Mouse (Mus musculus) myocyte (in vitro differentiated cells): Measurements from ENCODE around the gene Vti1a.

Source experiments
- CEBPB ChIP-seq: IDR thresholded peaks from 2 replicates; pipeline ENCODE4 v1.6.1; 2011; ENCODE audit warnings: mild to moderate bottlenecking, moderate library complexity; ENCODE audit not compliant: poor library complexity, insufficient read depth, severe bottlenecking
- E2F4 ChIP-seq: IDR thresholded peaks from one replicate; pipeline ENCODE4 v1.6.1; 2011; ENCODE audit warnings: mild to moderate bottlenecking, control low read depth, moderate library complexity; ENCODE audit not compliant: insufficient read depth
- MAX ChIP-seq: IDR thresholded peaks from one replicate; pipeline ENCODE4 v1.6.1; 2011; ENCODE audit warnings: low read depth, mild to moderate bottlenecking, control low read depth
- MYOD1 ChIP-seq, 3 experiments: IDR thresholded peaks; one replicate each; pipeline ENCODE4 v1.6.1; 2011; ENCODE audit warnings: control low read depth in 2 of 3, low read depth in 2 of 3, mild to moderate bottlenecking in 2 of 3, moderate library complexity in 1 of 3; ENCODE audit not compliant: insufficient read length in 2 of 3, control insufficient read depth in 1 of 3
- MYOG ChIP-seq, 3 experiments: IDR thresholded peaks; one replicate each; pipeline ENCODE4 v1.6.1; 2011; ENCODE audit warnings: control low read depth in 2 of 3, low read depth in 2 of 3, mild to moderate bottlenecking in 2 of 3; ENCODE audit not compliant: insufficient read length in 2 of 3, control insufficient read depth in 1 of 3, insufficient read depth in 1 of 3
- POLR2A ChIP-seq: IDR thresholded peaks from one replicate; pipeline ENCODE4 v1.6.1; 2011; ENCODE audit warnings: low read depth, mild to moderate bottlenecking, control low read depth, moderate library complexity; ENCODE audit not compliant: insufficient read length
- POLR2AphosphoS2 ChIP-seq: IDR thresholded peaks from one replicate; pipeline ENCODE4 v1.6.1; 2011; ENCODE audit warnings: low read depth, control low read depth; ENCODE audit not compliant: insufficient read length
- REST ChIP-seq: IDR thresholded peaks from one replicate; pipeline ENCODE4 v1.6.1; 2011; ENCODE audit warnings: mild to moderate bottlenecking, control low read depth, moderate library complexity; ENCODE audit not compliant: insufficient read depth, insufficient read length
- SRF ChIP-seq: IDR thresholded peaks from one replicate; pipeline ENCODE4 v1.6.1; 2011; ENCODE audit warnings: low read depth; ENCODE audit not compliant: control insufficient read depth, insufficient read length
- TCF12 ChIP-seq: IDR thresholded peaks from one replicate; pipeline ENCODE4 v1.6.1; 2011; ENCODE audit warnings: mild to moderate bottlenecking, control low read depth; ENCODE audit not compliant: poor library complexity, insufficient read depth, severe bottlenecking
- TCF3 ChIP-seq: IDR thresholded peaks from one replicate; pipeline ENCODE4 v1.6.1; 2011; ENCODE audit warnings: low read depth, control low read depth; ENCODE audit not compliant: insufficient read length
- USF1 ChIP-seq: IDR thresholded peaks from one replicate; pipeline ENCODE4 v1.6.1; 2011; ENCODE audit warnings: low read depth, mild to moderate bottlenecking, control low read depth, moderate library complexity

DNA sequence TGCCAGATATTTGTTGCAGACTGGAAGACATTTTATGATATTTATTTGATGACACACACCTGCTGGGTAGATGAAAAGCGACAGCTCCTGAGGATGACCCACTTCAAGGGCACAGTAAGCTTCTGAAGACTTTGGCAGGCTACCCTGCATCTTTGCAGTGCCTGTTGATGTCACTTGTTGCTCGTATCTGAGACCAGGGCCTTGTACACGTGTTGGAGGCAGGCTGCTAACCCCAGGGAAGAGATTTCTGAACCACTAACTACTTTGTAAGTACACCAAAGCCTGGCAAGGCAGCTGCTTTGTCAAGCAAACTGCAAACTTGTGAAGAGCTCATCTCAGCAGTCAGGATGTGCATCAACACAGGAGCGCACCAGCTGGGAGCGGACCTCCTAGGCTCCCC, 225.5 kb downstream of the Vti1a start:
- TF ChIP-seq USF1: no peak
- TF ChIP-seq POLR2A: no peak
- TF ChIP-seq MYOG (IDR thresholded peaks at IDR 0.05; ENCODE audit: control insufficient read depth in 1 of 3, insufficient read depth in 1 of 3, insufficient read length in 2 of 3, low read depth in 2 of 3): no peak
- TF ChIP-seq TCF3: no peak
- TF ChIP-seq TCF12: no peak
- no peak for TF ChIP-seq CEBPB
- no peak for TF ChIP-seq E2F4
- no peak for TF ChIP-seq REST
- no peak for TF ChIP-seq MAX
- TF ChIP-seq SRF: no peak
- no peak for TF ChIP-seq POLR2AphosphoS2
- TF ChIP-seq MYOD1 (IDR thresholded peaks at IDR 0.05; ENCODE audit: control insufficient read depth in 1 of 3, insufficient read length in 2 of 3, low read depth in 2 of 3): no peak
